Mouse (Mus musculus) hindbrain, embryonic 16.5 days (tissue): Measurements from ENCODE around the gene 4930402K13Rik. TPM values are rescaled to one million over a fixed set of nuclear protein-coding genes. Genes with fewer than 3 reads are reported as not detected.

Source experiments
- ATAC-seq: fragments of 200-750 bp; cut with Nextera tagmentation; 2 replicates; pipeline ENCODE4 v1.8.0; 2017; ENCODE audit warnings: moderate TSS enrichment, moderate library complexity
- H3K27ac ChIP-seq: fragments of 300-500 bp; sonication (generic); 2 replicates; pipeline ENCODE4 v1.5.1; 2014; ENCODE audit warnings: low read depth, mild to moderate bottlenecking, control low read depth, low read length, moderate library complexity
- H3K27me3 ChIP-seq: fragments of 300-500 bp; sonication (generic); replicated peaks from 2 replicates; pipeline ENCODE4 v1.6.1; 2014; ENCODE audit warnings: low read length; ENCODE audit not compliant: control insufficient read depth, insufficient read depth
- H3K36me3 ChIP-seq: fragments of 300-500 bp; sonication (generic); 2 replicates; pipeline ENCODE4 v1.6.1; 2014; ENCODE audit warnings: mild to moderate bottlenecking, low read length, moderate library complexity, mixed read lengths; ENCODE audit not compliant: control insufficient read depth, insufficient read depth
- H3K4me1 ChIP-seq: fragments of 300-500 bp; sonication (generic); 2 replicates; pipeline ENCODE4 v1.6.1; 2014; ENCODE audit warnings: low read depth, low read length; ENCODE audit not compliant: control insufficient read depth, insufficient read depth
- H3K4me2 ChIP-seq: fragments of 300-500 bp; sonication (generic); 2 replicates; pipeline ENCODE4 v1.6.1; 2014; ENCODE audit warnings: mild to moderate bottlenecking, low read length, control low read depth, moderate library complexity
- H3K4me3 ChIP-seq: fragments of 300-500 bp; sonication (generic); 2 replicates; pipeline ENCODE4 v1.5.1; 2014; ENCODE audit warnings: mild to moderate bottlenecking, low read length, control low read depth, moderate library complexity
- H3K9ac ChIP-seq: fragments of 300-500 bp; sonication (generic); 2 replicates; pipeline ENCODE4 v1.6.1; 2014; ENCODE audit warnings: low read depth, mild to moderate bottlenecking, control low read depth, low read length, moderate library complexity
- H3K9me3 ChIP-seq: fragments of 300-500 bp; sonication (generic); 2 replicates; pipeline ENCODE4 v1.6.1; 2014; ENCODE audit warnings: mild to moderate bottlenecking, low read length, moderate library complexity; ENCODE audit not compliant: control insufficient read depth
- WGBS: fragments of 180-500 bp; shearing (Covaris S2); extraction: QIAGEN DNeasy Blood & Tissue Kit; methylation state at CpG from one replicate; pipeline ENCODE4 v1.1.7; 2014; 5-methylcytosine and 5-hydroxymethylcytosine counted together
- polyA plus RNA-seq: library from polyadenylated mRNA; unstranded; fragments of >200 nt; fragmentation: Nextera tagmentation; extraction: Ambion mirVana; gene quantifications from 2 replicates; pipeline ENCODE4 v1.2.1, GENCODE M21; 2015

Gene 4930402K13Rik
- polyA plus RNA-seq, 1 experiment from 2014 or later: not detected

- WGBS: 80% methylated on average over 4 of the region's 4 CpGs
These were observed 35.1 kb downstream of the 4930402K13Rik start for GRCm38 (mm10) chrX:9139290-9139948.

GRCm38 (mm10) chrX:9142669-9143068 is 38.3 kb downstream of the 4930402K13Rik start:
- H3K9me3 ChIP-seq: no peaks in the 10 kb centered on the region
- H3K4me2 ChIP-seq: no peak overlapping the region
- H3K4me1 ChIP-seq: no peaks in the 10 kb centered on the region
- no peaks in the 10 kb centered on the region for H3K36me3 ChIP-seq
- no peak overlapping the region for H3K9ac ChIP-seq
- H3K27ac ChIP-seq: no peak overlapping the region
- WGBS: 35% methylated on average over 2 of the region's 2 CpGs
- no peak overlapping the region for H3K4me3 ChIP-seq
- H3K27me3 ChIP-seq: no peaks in the 10 kb centered on the region
- ATAC-seq: no peak

More at GRCm38 (mm10) chrX:9139290-9139948, 35.1 kb downstream of the 4930402K13Rik start:
- no peaks in the 10 kb centered on the region for H3K9me3 ChIP-seq
- H3K27ac ChIP-seq: no peak overlapping the region
- H3K27me3 ChIP-seq: no peaks in the 10 kb centered on the region
- no peak overlapping the region for H3K9ac ChIP-seq
- H3K36me3 ChIP-seq: no peaks in the 10 kb centered on the region
- no peak for ATAC-seq
- no peak overlapping the region for H3K4me2 ChIP-seq
- no peaks in the 10 kb centered on the region for H3K4me1 ChIP-seq
- H3K4me3 ChIP-seq: no peak overlapping the region

Other genes starting within 250 kb of the 4930402K13Rik start
- gene Gm5751, start 230.3 kb upstream of the 4930402K13Rik start, polyA plus RNA-seq: not detected in 2 replicates
- 22.4 and 23.5 TPM in 2 replicates for gene B630019K06Rik, start 212.2 kb upstream of the 4930402K13Rik start, polyA plus RNA-seq
- not detected in 2 replicates for gene Fthl17b, start 141.6 kb upstream of the 4930402K13Rik start, polyA plus RNA-seq
- not detected in 2 replicates for gene Fthl17c, start 128.0 kb upstream of the 4930402K13Rik start, polyA plus RNA-seq
- not detected in 2 replicates for gene Fthl17d, start 117.8 kb upstream of the 4930402K13Rik start, polyA plus RNA-seq
- gene Fthl17e, start 71.1 kb upstream of the 4930402K13Rik start, polyA plus RNA-seq: not detected in 2 replicates
- gene Fthl17f, start 41.5 kb upstream of the 4930402K13Rik start, polyA plus RNA-seq: not detected in 2 replicates
- 4.9 and 5.2 TPM in 2 replicates for gene Lancl3, start 95.3 kb downstream of the 4930402K13Rik start, polyA plus RNA-seq
- gene Gm14862, start 152.3 kb downstream of the 4930402K13Rik start, polyA plus RNA-seq: not detected in 2 replicates
- gene Xk, start 168.2 kb downstream of the 4930402K13Rik start, polyA plus RNA-seq: 5.7 TPM in 2 replicates
- gene H2al1m, start 179.2 kb downstream of the 4930402K13Rik start, polyA plus RNA-seq: 0.43 TPM in 1 of 2 replicates, not detected in the other
- not detected in 2 replicates for gene H2al1k, start 246.1 kb downstream of the 4930402K13Rik start, polyA plus RNA-seq